Mouse (Mus musculus) embryonic facial prominence, embryonic 15.5 days (tissue): ENCODE measurements around the gene Itgb8. TPM values are rescaled to one million over a fixed set of nuclear protein-coding genes. Genes with fewer than 3 reads are reported as not detected.
A peak's percentile ranks its signal among the peaks of the same experiment; 100 is the strongest.

Experiments
- ATAC-seq: fragments of 200-750 bp; cut with Nextera tagmentation; 2 replicates; pipeline ENCODE4 v1.8.0; 2017; ENCODE audit warnings: low read depth, moderate TSS enrichment; ENCODE audit not compliant: insufficient number of reproducible peaks, low FRiP score, low TSS enrichment
- H3K27ac ChIP-seq: fragments of 300-500 bp; sonication (generic); replicated peaks from 2 replicates; pipeline ENCODE4 v1.5.1; 2015; ENCODE audit warnings: mild to moderate bottlenecking, inconsistent platforms
- H3K27me3 ChIP-seq: fragments of 300-500 bp; sonication (generic); 2 replicates; pipeline ENCODE4 v1.6.1; 2015; ENCODE audit warnings: inconsistent platforms
- H3K36me3 ChIP-seq: fragments of 300-500 bp; sonication (generic); 2 replicates; pipeline ENCODE4 v1.6.1; 2015; ENCODE audit warnings: mild to moderate bottlenecking, inconsistent platforms
- H3K4me1 ChIP-seq: fragments of 300-500 bp; sonication (generic); 2 replicates; pipeline ENCODE4 v1.6.1; 2015; ENCODE audit warnings: inconsistent platforms
- H3K4me2 ChIP-seq: fragments of 300-500 bp; sonication (generic); replicated peaks from 2 replicates; pipeline ENCODE4 v1.6.1; 2015; ENCODE audit warnings: mild to moderate bottlenecking, inconsistent platforms
- H3K4me3 ChIP-seq: fragments of 300-500 bp; sonication (generic); replicated peaks from 2 replicates; pipeline ENCODE4 v1.5.1; 2015; ENCODE audit warnings: mild to moderate bottlenecking, inconsistent platforms
- H3K9ac ChIP-seq: fragments of 300-500 bp; sonication (generic); 2 replicates; pipeline ENCODE4 v1.6.1; 2015; ENCODE audit warnings: inconsistent platforms
- H3K9me3 ChIP-seq: fragments of 300-500 bp; sonication (generic); replicated peaks from 2 replicates; pipeline ENCODE4 v1.6.1; 2016; ENCODE audit warnings: inconsistent platforms
- WGBS: fragments of 180-500 bp; shearing (Covaris S2); methylation state at CpG from one replicate; pipeline ENCODE4 v1.1.7; 2015; 5-methylcytosine and 5-hydroxymethylcytosine counted together
- polyA plus RNA-seq: library from polyadenylated mRNA; unstranded; fragments of >200 nt; fragmentation: Nextera tagmentation; extraction: Ambion mirVana; gene quantifications from 2 replicates; pipeline ENCODE4 v1.2.1, GENCODE M21; 2015

The Itgb8 gene
- polyA plus RNA-seq = 3.6 and 3.7 TPM in 2 replicates

- Histone ChIP-seq H3K36me3 (no peaks in the 10 kb centered on the region), H3K9ac (peak within 1 kb of the TSS; percentile 66), H3K4me2 (peak within 1 kb of the TSS; percentile 93), H3K4me1 (0 out of 2 replicates have a peak, but pooled peaks cover 8% of the 10 kb centered on the region), H3K27ac (peak within 1 kb of the TSS; percentile 93), H3K9me3 (no peaks in the 10 kb centered on the region), H3K4me3 (peak within 1 kb of the TSS; percentile 67), H3K27me3 (no peaks in the 10 kb centered on the region)
- under 1% methylated on average over 29 of the region's 29 CpGs for WGBS
- peak; percentile 92 for ATAC-seq
Observed at GRCm38 (mm10) chr12:119238696-119239415, at the start of gene Itgb8. Itgb8 (minus strand) TSS chr12:119238802.

- Histone ChIP-seq H3K27me3 (no peaks in the 10 kb centered on the region), H3K36me3 (no peaks in the 10 kb centered on the region), H3K4me2 (no peak overlapping the region), H3K4me1 (no peaks in the 10 kb centered on the region), H3K4me3 (no peak overlapping the region), H3K9ac (no peak overlapping the region), H3K9me3 (no peaks in the 10 kb centered on the region), H3K27ac (no peak overlapping the region)
- no peak for ATAC-seq
- WGBS = 47% methylated on average over 1 of the region's 1 CpGs
Observed at GRCm38 (mm10) chr12:119276282-119276681, 37.7 kb upstream of the Itgb8 start.

GRCm38 (mm10) chr12:119273605-119274004, 35.0 kb upstream of the Itgb8 start:
- Histone ChIP-seq H3K4me2 (no peak overlapping the region), H3K4me3 (no peak overlapping the region), H3K9me3 (no peaks in the 10 kb centered on the region), H3K9ac (no peak overlapping the region), H3K4me1 (no peaks in the 10 kb centered on the region), H3K36me3 (no peaks in the 10 kb centered on the region), H3K27me3 (no peaks in the 10 kb centered on the region), H3K27ac (no peak overlapping the region)
- 42% methylated on average over 1 of the region's 1 CpGs for WGBS
- ATAC-seq = no peak

GRCm38 (mm10) chr12:119271964-119272363, 33.4 kb upstream of the Itgb8 start:
- Histone ChIP-seq H3K36me3 (no peaks in the 10 kb centered on the region), H3K4me3 (no peak overlapping the region), H3K9ac (no peak overlapping the region), H3K9me3 (no peaks in the 10 kb centered on the region), H3K27me3 (no peaks in the 10 kb centered on the region), H3K27ac (no peak overlapping the region), H3K4me1 (no peaks in the 10 kb centered on the region), H3K4me2 (no peak overlapping the region)
- no peak for ATAC-seq
- 81% methylated on average over 1 of the region's 1 CpGs for WGBS

GRCm38 (mm10) chr12:119270036-119270435, 31.4 kb upstream of the Itgb8 start:
- Histone ChIP-seq H3K9me3 (no peaks in the 10 kb centered on the region), H3K4me3 (no peak overlapping the region), H3K27ac (no peak overlapping the region), H3K9ac (no peak overlapping the region), H3K36me3 (no peaks in the 10 kb centered on the region), H3K4me1 (no peaks in the 10 kb centered on the region), H3K27me3 (no peaks in the 10 kb centered on the region), H3K4me2 (no peak overlapping the region)
- WGBS = 74% methylated on average over 2 of the region's 2 CpGs
- ATAC-seq = no peak

GRCm38 (mm10) chr12:119268723-119269122, 30.1 kb upstream of the Itgb8 start:
- Histone ChIP-seq H3K4me2 (no peak overlapping the region), H3K4me3 (no peak overlapping the region), H3K27ac (no peak overlapping the region), H3K4me1 (no peaks in the 10 kb centered on the region), H3K9ac (no peak overlapping the region), H3K27me3 (no peaks in the 10 kb centered on the region), H3K9me3 (no peaks in the 10 kb centered on the region), H3K36me3 (no peaks in the 10 kb centered on the region)
- ATAC-seq = no peak
- 63% methylated on average over 1 of the region's 1 CpGs for WGBS

GRCm38 (mm10) chr12:119264506-119264905, 25.9 kb upstream of the Itgb8 start:
- no peak for ATAC-seq
- H3K36me3 ChIP-seq = no peaks in the 10 kb centered on the region
- no peaks in the 10 kb centered on the region for H3K27me3 ChIP-seq
- H3K9ac ChIP-seq = no peak overlapping the region
- H3K4me2 ChIP-seq = no peak overlapping the region
- no peaks in the 10 kb centered on the region for H3K9me3 ChIP-seq
- H3K4me1 ChIP-seq = no peaks in the 10 kb centered on the region
- H3K4me3 ChIP-seq = no peak overlapping the region
- 86% methylated on average over 3 of the region's 3 CpGs for WGBS
- H3K27ac ChIP-seq = no peak overlapping the region

GRCm38 (mm10) chr12:119248581-119248980, 10.0 kb upstream of the Itgb8 start:
- Histone ChIP-seq H3K27ac (no peak overlapping the region), H3K4me3 (no peak overlapping the region), H3K27me3 (no peaks in the 10 kb centered on the region), H3K4me1 (no peaks in the 10 kb centered on the region), H3K9me3 (no peaks in the 10 kb centered on the region), H3K36me3 (no peaks in the 10 kb centered on the region), H3K9ac (no peak overlapping the region), H3K4me2 (no peak overlapping the region)
- 8% methylated on average over 1 of the region's 1 CpGs for WGBS
- no peak for ATAC-seq

GRCm38 (mm10) chr12:119241071-119241470, 2.5 kb upstream of the Itgb8 start:
- H3K9me3 ChIP-seq = no peaks in the 10 kb centered on the region
- no peaks in the 10 kb centered on the region for H3K27me3 ChIP-seq
- H3K4me1 ChIP-seq = 0 out of 2 replicates have a peak, but pooled peaks cover 8% of the 10 kb centered on the region
- WGBS = 49% methylated on average over 1 of the region's 1 CpGs
- H3K4me2 ChIP-seq = no peak overlapping the region
- no peak overlapping the region for H3K4me3 ChIP-seq
- no peak overlapping the region for H3K27ac ChIP-seq
- no peak overlapping the region for H3K9ac ChIP-seq
- no peak for ATAC-seq
- H3K36me3 ChIP-seq = no peaks in the 10 kb centered on the region

GRCm38 (mm10) chr12:119237921-119238695, 494 bp downstream of the Itgb8 start:
- peak overlapping the region; percentile 66 for H3K9ac ChIP-seq
- peak; percentile 78 for ATAC-seq
- 0 out of 2 replicates have a peak, but pooled peaks cover 8% of the 10 kb centered on the region for H3K4me1 ChIP-seq
- 0% methylated on average over 35 of the region's 35 CpGs for whole genome bisulfite sequencing
- no peaks in the 10 kb centered on the region for H3K27me3 ChIP-seq
- H3K4me2 ChIP-seq = peak overlapping the region; percentile 93
- peak overlapping the region; percentile 93 for H3K27ac ChIP-seq
- no peaks in the 10 kb centered on the region for H3K9me3 ChIP-seq
- no peaks in the 10 kb centered on the region for H3K36me3 ChIP-seq
- peak overlapping the region; percentile 67 for H3K4me3 ChIP-seq

GRCm38 (mm10) chr12:119237241-119237920, 1.2 kb downstream of the Itgb8 start:
- no peaks in the 10 kb centered on the region for H3K36me3 ChIP-seq
- H3K27me3 ChIP-seq = no peaks in the 10 kb centered on the region
- H3K4me3 ChIP-seq = peak overlapping the region; percentile 67
- WGBS = 3% methylated on average over 13 of the region's 13 CpGs
- ATAC-seq = peak; percentile 30
- H3K4me1 ChIP-seq = 0 out of 2 replicates have a peak, but pooled peaks cover 8% of the 10 kb centered on the region
- H3K9me3 ChIP-seq = no peaks in the 10 kb centered on the region
- H3K9ac ChIP-seq = peak overlapping the region; percentile 66
- peak overlapping the region; percentile 93 for H3K27ac ChIP-seq
- H3K4me2 ChIP-seq = peak overlapping the region; percentile 93
